Mouse (Mus musculus): Measurements from ENCODE around the gene Nt5c3b. TPM values are rescaled to one million over a fixed set of nuclear protein-coding genes. Genes with fewer than 3 reads are reported as not detected.

Nt5c3b gene
- polyA plus RNA-seq, 1 experiment from 2014 or later, result 105 TPM

DNA sequence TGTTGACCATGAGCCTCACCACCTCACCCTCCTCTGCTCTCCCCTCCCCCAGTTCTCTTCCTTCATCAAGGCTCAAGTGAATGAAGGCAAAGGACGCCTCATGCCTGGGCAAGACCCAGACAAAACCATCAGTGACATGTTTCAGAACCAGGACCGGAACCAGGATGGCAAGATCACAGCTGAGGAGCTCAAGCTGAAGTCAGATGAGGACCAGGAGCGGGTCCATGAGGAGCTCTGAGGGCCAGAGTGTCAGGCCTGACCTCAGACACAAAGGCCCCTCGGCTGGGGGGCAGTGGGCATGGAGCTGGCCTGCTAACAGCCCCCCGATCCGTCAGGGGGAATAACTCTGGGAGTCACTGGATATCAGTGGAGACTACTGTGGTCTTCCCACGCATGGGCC, 17.8 kb downstream of the Nt5c3b start:
- H3K4me1 ChIP-seq, result peaks cover 9% of the 10 kb centered on the region
- H3K4me2 ChIP-seq, result no peak overlapping the region
- no peaks in the 10 kb centered on the region for H3K36me3 ChIP-seq (ENCODE audit: poor library complexity, severe bottlenecking)
- no peak overlapping the region for H3K9ac ChIP-seq
- no peaks in the 10 kb centered on the region for H3K9me3 ChIP-seq (replicated peaks)
- no peak overlapping the region for H3K4me3 ChIP-seq
- 93% methylated on average over 7 of the region's 7 CpGs for WGBS
- no peak for ATAC-seq
- no peaks in the 10 kb centered on the region for H3K27me3 ChIP-seq
- H3K27ac ChIP-seq, result no peak overlapping the region

GRCm38 (mm10) chr11:100421537-100421936, 20.1 kb downstream of the Nt5c3b start:
- no peak for ATAC-seq
- H3K4me1 ChIP-seq, result peaks cover 4% of the 10 kb centered on the region; the same call in 1 of the 2 replicates
- no peak overlapping the region for H3K4me2 ChIP-seq
- no peak overlapping the region for H3K9ac ChIP-seq
- H3K9me3 ChIP-seq (replicated peaks), result no peaks in the 10 kb centered on the region
- H3K27me3 ChIP-seq, result peaks cover 8% of the 10 kb centered on the region
- H3K27ac ChIP-seq, result no peak overlapping the region
- no peak overlapping the region for H3K4me3 ChIP-seq
- H3K36me3 ChIP-seq (ENCODE audit: poor library complexity, severe bottlenecking), result no peaks in the 10 kb centered on the region
- 75% methylated on average over 8 of the region's 8 CpGs for WGBS

GRCm38 (mm10) chr11:100414914-100415822, 26.4 kb downstream of the Nt5c3b start, which contains the start of gene Fkbp10:
Fkbp10 (plus strand) TSS chr11:100415697.
- peak; percentile 37; the same call in 1 of the 2 replicates for ATAC-seq
- peaks cover 33% of the 10 kb centered on the region for H3K4me1 ChIP-seq
- H3K4me3 ChIP-seq, result peak within 1 kb of the TSS; percentile 55
- peak within 1 kb of the TSS; percentile 74 for H3K9ac ChIP-seq
- H3K9me3 ChIP-seq (replicated peaks), result no peaks in the 10 kb centered on the region
- H3K27ac ChIP-seq, result 0 out of 2 replicates have a peak within 1 kb of the TSS, but pooled peaks have one; percentile 27
- H3K36me3 ChIP-seq (ENCODE audit: poor library complexity, severe bottlenecking), result no peaks in the 10 kb centered on the region
- under 1% methylated on average over 31 of the region's 31 CpGs for WGBS
- H3K4me2 ChIP-seq, result peak within 1 kb of the TSS; percentile 67
- H3K27me3 ChIP-seq, result peaks cover 34% of the 10 kb centered on the region

DNA sequence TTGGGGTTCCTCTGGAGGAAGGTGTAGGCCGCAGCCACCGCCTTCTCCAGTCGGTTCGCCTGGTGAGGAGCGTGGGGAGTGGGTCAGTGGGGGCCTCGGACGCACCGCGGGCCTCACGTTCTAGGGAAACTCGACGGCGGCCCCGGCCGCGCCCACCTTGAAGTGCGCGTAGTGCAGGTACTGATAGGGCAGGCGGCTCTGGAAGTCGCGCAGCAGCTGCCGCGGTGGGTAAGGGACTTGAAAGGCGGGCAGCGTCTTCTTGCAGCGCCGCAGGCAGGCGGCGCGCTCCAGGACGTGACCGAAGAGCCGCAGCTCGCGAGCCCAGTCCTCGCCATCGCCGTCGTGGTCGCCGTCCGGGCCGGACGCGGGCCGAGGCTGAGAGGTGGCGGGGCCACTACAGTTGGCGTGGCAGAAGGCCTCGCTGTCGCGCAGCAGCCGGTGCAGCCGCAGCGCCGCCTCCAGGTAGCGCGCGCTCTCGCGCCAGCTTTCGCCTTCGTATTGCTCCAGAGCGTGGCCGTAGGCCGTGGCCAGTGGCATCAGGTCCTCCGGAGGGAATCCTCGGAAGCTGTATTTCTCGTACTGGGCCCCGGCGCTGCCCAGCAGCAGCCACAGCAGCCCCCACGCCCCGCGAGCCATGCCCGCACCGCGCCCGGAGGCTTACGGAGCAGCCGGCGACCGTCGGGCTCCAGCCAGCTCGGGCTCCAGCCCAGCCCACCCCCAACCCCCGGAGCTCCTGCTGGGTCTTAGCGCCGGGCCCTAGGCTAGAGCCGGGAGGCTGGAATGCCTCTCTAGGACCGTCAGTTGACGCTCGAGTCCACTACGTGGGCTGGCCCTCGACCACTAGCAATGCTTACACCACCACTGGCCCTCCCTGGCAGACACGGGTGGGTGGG, 27.3 kb downstream of the Nt5c3b start, which contains the start of gene P3h4:
Gene P3h4 (minus strand): TSS at position 816 of the 893 bp plus-strand sequence.
- H3K27me3 ChIP-seq, result peaks cover 34% of the 10 kb centered on the region
- peak within 1 kb of the TSS; percentile 67 for H3K4me2 ChIP-seq
- H3K9me3 ChIP-seq (replicated peaks), result no peaks in the 10 kb centered on the region
- peak within 1 kb of the TSS; percentile 74 for H3K9ac ChIP-seq
- peak within 1 kb of the TSS; percentile 55 for H3K4me3 ChIP-seq
- peaks cover 33% of the 10 kb centered on the region for H3K4me1 ChIP-seq
- ATAC-seq, result peak; percentile 91
- 2% methylated on average over 92 of the region's 93 CpGs for WGBS
- H3K27ac ChIP-seq, result 0 out of 2 replicates have a peak within 1 kb of the TSS, but pooled peaks have one; percentile 27
- H3K36me3 ChIP-seq (ENCODE audit: poor library complexity, severe bottlenecking), result no peaks in the 10 kb centered on the region

- Histone ChIP-seq H3K9me3 (replicated peaks) (no peaks in the 10 kb centered on the region), H3K4me3 (peak overlapping the region; percentile 55), H3K36me3 (ENCODE audit: poor library complexity, severe bottlenecking) (no peaks in the 10 kb centered on the region), H3K27me3 (peaks cover 34% of the 10 kb centered on the region), H3K27ac (no peak overlapping the region), H3K9ac (peak overlapping the region; percentile 74), H3K4me1 (peaks cover 33% of the 10 kb centered on the region), H3K4me2 (peak overlapping the region; percentile 67)
- no peak for ATAC-seq
- 83% methylated on average over 11 of the region's 11 CpGs for WGBS
These were observed 28.1 kb downstream of the Nt5c3b start for GRCm38 (mm10) chr11:100413541-100413940.

DNA sequence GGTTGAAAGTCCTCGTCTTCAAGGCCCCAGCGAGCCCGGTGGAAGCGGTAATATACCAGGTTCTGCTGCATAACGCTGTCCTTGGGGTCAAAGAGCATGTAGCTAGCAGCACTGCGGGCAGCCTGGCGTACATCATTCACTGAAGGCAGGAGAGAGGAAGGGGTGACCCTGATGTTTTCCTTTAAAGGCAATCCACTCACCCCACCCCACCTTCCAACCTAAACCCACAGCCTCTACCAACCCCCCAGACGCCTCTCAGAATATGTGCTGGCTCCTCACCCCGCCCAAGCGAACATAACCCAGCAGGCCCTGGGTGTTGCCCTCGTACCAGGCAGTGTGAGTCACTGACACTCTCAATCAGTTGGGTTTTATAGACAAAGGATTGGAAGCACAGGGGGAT, 29.9 kb downstream of the Nt5c3b start:
- Histone ChIP-seq H3K27ac (no peak overlapping the region), H3K4me2 (no peak overlapping the region), H3K4me3 (no peak overlapping the region), H3K9ac (no peak overlapping the region; the same call in 1 of the 2 replicates), H3K9me3 (replicated peaks) (no peaks in the 10 kb centered on the region), H3K36me3 (ENCODE audit: poor library complexity, severe bottlenecking) (no peaks in the 10 kb centered on the region), H3K4me1 (peaks cover 33% of the 10 kb centered on the region), H3K27me3 (peaks cover 28% of the 10 kb centered on the region)
- ATAC-seq, result no peak
- WGBS, result 85% methylated on average over 11 of the region's 11 CpGs

- H3K9ac ChIP-seq, result no peak overlapping the region
- no peak overlapping the region for H3K27ac ChIP-seq
- H3K4me1 ChIP-seq, result peaks cover 22% of the 10 kb centered on the region
- peaks cover 7% of the 10 kb centered on the region for H3K27me3 ChIP-seq
- no peak for ATAC-seq
- no peak overlapping the region for H3K4me2 ChIP-seq
- no peaks in the 10 kb centered on the region for H3K36me3 ChIP-seq (ENCODE audit: poor library complexity, severe bottlenecking)
- H3K4me3 ChIP-seq, result no peak overlapping the region
- 83% methylated on average over 3 of the region's 3 CpGs for WGBS
- no peaks in the 10 kb centered on the region for H3K9me3 ChIP-seq (replicated peaks)
These were observed 31.9 kb downstream of the Nt5c3b start for GRCm38 (mm10) chr11:100409686-100410085.

GRCm38 (mm10) chr11:100408835-100409462, 32.7 kb downstream of the Nt5c3b start:
- no peaks in the 10 kb centered on the region for H3K9me3 ChIP-seq (replicated peaks)
- 91% methylated on average over 12 of the region's 12 CpGs for WGBS
- no peak overlapping the region for H3K27ac ChIP-seq
- ATAC-seq, result no peak
- H3K9ac ChIP-seq, result no peak overlapping the region
- H3K27me3 ChIP-seq, result peaks cover 6% of the 10 kb centered on the region; the same call in 1 of the 2 replicates
- H3K36me3 ChIP-seq (ENCODE audit: poor library complexity, severe bottlenecking), result no peaks in the 10 kb centered on the region
- peaks cover 17% of the 10 kb centered on the region for H3K4me1 ChIP-seq
- no peak overlapping the region for H3K4me3 ChIP-seq
- no peak overlapping the region for H3K4me2 ChIP-seq

- H3K4me2 ChIP-seq, result no peak overlapping the region
- H3K9me3 ChIP-seq (replicated peaks), result no peaks in the 10 kb centered on the region
- no peak overlapping the region for H3K27ac ChIP-seq
- H3K9ac ChIP-seq, result no peak overlapping the region
- no peaks in the 10 kb centered on the region for H3K36me3 ChIP-seq (ENCODE audit: poor library complexity, severe bottlenecking)
- H3K27me3 ChIP-seq, result no peaks in the 10 kb centered on the region
- H3K4me3 ChIP-seq, result no peak overlapping the region
- peaks cover 10% of the 10 kb centered on the region; the same call in 1 of the 2 replicates for H3K4me1 ChIP-seq
- ATAC-seq, result peak; percentile 19; the same call in 1 of the 2 replicates
- WGBS, result 41% methylated on average over 10 of the region's 10 CpGs
These were observed 33.4 kb downstream of the Nt5c3b start for GRCm38 (mm10) chr11:100408076-100408834.

GRCm38 (mm10) chr11:100406995-100407705, 34.5 kb downstream of the Nt5c3b start:
- H3K4me2 ChIP-seq, result no peak overlapping the region
- no peak for ATAC-seq
- no peaks in the 10 kb centered on the region for H3K36me3 ChIP-seq (ENCODE audit: poor library complexity, severe bottlenecking)
- H3K27me3 ChIP-seq, result no peaks in the 10 kb centered on the region
- H3K27ac ChIP-seq, result no peak overlapping the region
- no peaks in the 10 kb centered on the region for H3K9me3 ChIP-seq (replicated peaks)
- no peak overlapping the region for H3K9ac ChIP-seq
- H3K4me1 ChIP-seq, result peaks cover 4% of the 10 kb centered on the region; the same call in 1 of the 2 replicates
- H3K4me3 ChIP-seq, result no peak overlapping the region
- WGBS, result 84% methylated on average over 5 of the region's 5 CpGs

Data from forebrain, embryonic 13.5 days (tissue).